Mouse (Mus musculus): ENCODE results near the gene Ift81. TPM values are rescaled to one million over a fixed set of nuclear protein-coding genes. Genes with fewer than 3 reads are reported as not detected.

The Ift81 gene
- polyA plus RNA-seq, 1 experiment from 2014 or later: 43.0 TPM

GRCm38 (mm10) chr5:122538077-122538476 lies 76.2 kb downstream of the Ift81 start:
- no peak overlapping the region for H3K9ac ChIP-seq
- H3K36me3 ChIP-seq: peaks cover 10% of the 10 kb centered on the region
- H3K4me1 ChIP-seq: no peaks in the 10 kb centered on the region
- 91% methylated on average over 11 of the region's 11 CpGs for WGBS
- no peak overlapping the region for H3K4me3 ChIP-seq (replicated peaks)
- no peaks in the 10 kb centered on the region for H3K27me3 ChIP-seq
- ATAC-seq (replicated peaks; ENCODE audit: low FRiP score): no peak
- H3K27ac ChIP-seq: no peak overlapping the region
- no peaks in the 10 kb centered on the region for H3K9me3 ChIP-seq (replicated peaks)
- no peak overlapping the region for H3K4me2 ChIP-seq

GRCm38 (mm10) chr5:122537654-122538053 lies 76.7 kb downstream of the Ift81 start:
- Histone ChIP-seq H3K27ac (no peak overlapping the region), H3K4me1 (no peaks in the 10 kb centered on the region), H3K9me3 (replicated peaks) (no peaks in the 10 kb centered on the region), H3K9ac (no peak overlapping the region), H3K36me3 (peaks cover 10% of the 10 kb centered on the region), H3K4me2 (no peak overlapping the region), H3K27me3 (no peaks in the 10 kb centered on the region), H3K4me3 (replicated peaks) (no peak overlapping the region)
- ATAC-seq (replicated peaks; ENCODE audit: low FRiP score): no peak
- WGBS: 95% methylated on average over 5 of the region's 5 CpGs

GRCm38 (mm10) chr5:122533884-122534283 lies 80.4 kb downstream of the Ift81 start:
- H3K9me3 ChIP-seq (replicated peaks): no peaks in the 10 kb centered on the region
- peaks cover 20% of the 10 kb centered on the region for H3K4me1 ChIP-seq
- H3K4me3 ChIP-seq (replicated peaks): no peak overlapping the region
- 82% methylated on average over 8 of the region's 8 CpGs for WGBS
- H3K27me3 ChIP-seq: no peaks in the 10 kb centered on the region
- H3K36me3 ChIP-seq: peaks cover 6% of the 10 kb centered on the region
- H3K27ac ChIP-seq: no peak overlapping the region
- no peak overlapping the region for H3K4me2 ChIP-seq
- no peak for ATAC-seq (replicated peaks; ENCODE audit: low FRiP score)
- H3K9ac ChIP-seq: no peak overlapping the region

GRCm38 (mm10) chr5:122529913-122530604 lies 84.3 kb downstream of the Ift81 start:
- 48% methylated on average over 9 of the region's 9 CpGs for WGBS
- no peaks in the 10 kb centered on the region for H3K9me3 ChIP-seq (replicated peaks)
- no peaks in the 10 kb centered on the region for H3K27me3 ChIP-seq
- H3K9ac ChIP-seq: no peak overlapping the region
- H3K4me3 ChIP-seq (replicated peaks): no peak overlapping the region
- H3K4me1 ChIP-seq: peaks cover 52% of the 10 kb centered on the region
- no peak overlapping the region for H3K4me2 ChIP-seq
- H3K27ac ChIP-seq: peak overlapping the region; percentile 64
- no peak for ATAC-seq (replicated peaks; ENCODE audit: low FRiP score)
- no peaks in the 10 kb centered on the region for H3K36me3 ChIP-seq

GRCm38 (mm10) chr5:122529316-122529715 lies 85.0 kb downstream of the Ift81 start:
- ATAC-seq (replicated peaks; ENCODE audit: low FRiP score): peak; percentile 38; the same call in 1 of the 2 replicates

GRCm38 (mm10) chr5:122528591-122528990 lies 85.7 kb downstream of the Ift81 start:
- Histone ChIP-seq H3K9me3 (replicated peaks) (no peaks in the 10 kb centered on the region), H3K27ac (peak overlapping the region; percentile 64)
- ATAC-seq (replicated peaks; ENCODE audit: low FRiP score): no peak

More at GRCm38 (mm10) chr5:122529316-122529715, 85.0 kb downstream of the Ift81 start:
- Histone ChIP-seq H3K4me2 (no peak overlapping the region), H3K9me3 (replicated peaks) (no peaks in the 10 kb centered on the region), H3K36me3 (no peaks in the 10 kb centered on the region), H3K4me3 (replicated peaks) (no peak overlapping the region), H3K27me3 (no peaks in the 10 kb centered on the region), H3K27ac (peak overlapping the region; percentile 64), H3K9ac (no peak overlapping the region), H3K4me1 (peaks cover 59% of the 10 kb centered on the region)
- 30% methylated on average over 3 of the region's 3 CpGs for WGBS

GRCm38 (mm10) chr5:122527761-122528160 lies 86.6 kb downstream of the Ift81 start:
- peak overlapping the region; percentile 64 for H3K27ac ChIP-seq
- H3K9me3 ChIP-seq (replicated peaks): no peaks in the 10 kb centered on the region
- no peaks in the 10 kb centered on the region for H3K27me3 ChIP-seq
- 0 out of 2 replicates have a peak overlapping the region, but pooled peaks have one; percentile 6 for H3K9ac ChIP-seq
- peaks cover 63% of the 10 kb centered on the region for H3K4me1 ChIP-seq
- no peak overlapping the region for H3K4me3 ChIP-seq (replicated peaks)
- no peaks in the 10 kb centered on the region for H3K36me3 ChIP-seq
- H3K4me2 ChIP-seq: peak overlapping the region; percentile 5; the same call in 1 of the 2 replicates
- 36% methylated on average over 11 of the region's 11 CpGs for WGBS
- ATAC-seq (replicated peaks; ENCODE audit: low FRiP score): no peak

More at GRCm38 (mm10) chr5:122528591-122528990, 85.7 kb downstream of the Ift81 start:
- Histone ChIP-seq H3K4me3 (replicated peaks) (no peak overlapping the region), H3K9ac (no peak overlapping the region), H3K4me2 (no peak overlapping the region), H3K36me3 (no peaks in the 10 kb centered on the region), H3K27me3 (no peaks in the 10 kb centered on the region), H3K4me1 (peaks cover 63% of the 10 kb centered on the region)
- whole genome bisulfite sequencing: 59% methylated on average over 3 of the region's 3 CpGs

GRCm38 (mm10) chr5:122526878-122527730 lies 87.2 kb downstream of the Ift81 start:
- Histone ChIP-seq H3K27me3 (no peaks in the 10 kb centered on the region), H3K27ac (peak overlapping the region; percentile 64), H3K9ac (0 out of 2 replicates have a peak overlapping the region, but pooled peaks have one; percentile 6), H3K4me3 (replicated peaks) (no peak overlapping the region), H3K36me3 (no peaks in the 10 kb centered on the region), H3K4me2 (peak overlapping the region; percentile 15; the same call in 1 of the 2 replicates), H3K9me3 (replicated peaks) (no peaks in the 10 kb centered on the region), H3K4me1 (peaks cover 63% of the 10 kb centered on the region)
- ATAC-seq (replicated peaks; ENCODE audit: low FRiP score): peak; percentile 52
- WGBS: 47% methylated on average over 15 of the region's 15 CpGs

GRCm38 (mm10) chr5:122526405-122526804 lies 87.9 kb downstream of the Ift81 start:
- Histone ChIP-seq H3K4me1 (peaks cover 63% of the 10 kb centered on the region), H3K36me3 (no peaks in the 10 kb centered on the region), H3K9me3 (replicated peaks) (no peaks in the 10 kb centered on the region), H3K4me3 (replicated peaks) (no peak overlapping the region), H3K4me2 (no peak overlapping the region), H3K27ac (peak overlapping the region; percentile 64), H3K9ac (no peak overlapping the region), H3K27me3 (no peaks in the 10 kb centered on the region)
- 97% methylated on average over 9 of the region's 9 CpGs for WGBS
- ATAC-seq (replicated peaks; ENCODE audit: low FRiP score): no peak

- Histone ChIP-seq H3K4me2 (no peak overlapping the region), H3K4me3 (replicated peaks) (no peak overlapping the region), H3K4me1 (peaks cover 66% of the 10 kb centered on the region), H3K9me3 (replicated peaks) (no peaks in the 10 kb centered on the region), H3K36me3 (no peaks in the 10 kb centered on the region), H3K27ac (peak overlapping the region; percentile 78), H3K27me3 (no peaks in the 10 kb centered on the region), H3K9ac (no peak overlapping the region)
- ATAC-seq (replicated peaks; ENCODE audit: low FRiP score): no peak
- 70% methylated on average over 14 of the region's 14 CpGs for WGBS
Observed at GRCm38 (mm10) chr5:122525238-122525931, 88.9 kb downstream of the Ift81 start.

GRCm38 (mm10) chr5:122524854-122525237 lies 89.5 kb downstream of the Ift81 start:
- H3K9me3 ChIP-seq (replicated peaks): no peaks in the 10 kb centered on the region
- H3K9ac ChIP-seq: no peak overlapping the region
- H3K36me3 ChIP-seq: no peaks in the 10 kb centered on the region
- H3K4me1 ChIP-seq: peaks cover 61% of the 10 kb centered on the region
- no peak overlapping the region for H3K4me2 ChIP-seq
- ATAC-seq (replicated peaks; ENCODE audit: low FRiP score): no peak
- 54% methylated on average over 4 of the region's 4 CpGs for WGBS
- H3K27me3 ChIP-seq: no peaks in the 10 kb centered on the region
- no peak overlapping the region for H3K4me3 ChIP-seq (replicated peaks)
- peak overlapping the region; percentile 78 for H3K27ac ChIP-seq
